Mouse (Mus musculus): ENCODE results near the gene Lpin3.

Lpin3 gene

GRCm38 (mm10) chr2:160934451-160934850, 54.0 kb downstream of the Lpin3 start:
- no peak for DNase-seq

- DNase-seq, result peak; percentile 46 to 56
Observed at GRCm38 (mm10) chr2:160940930-160941709, 60.6 kb downstream of the Lpin3 start.

- no peak for DNase-seq
Observed at GRCm38 (mm10) chr2:160942443-160942842, 62.0 kb downstream of the Lpin3 start.

DNA sequence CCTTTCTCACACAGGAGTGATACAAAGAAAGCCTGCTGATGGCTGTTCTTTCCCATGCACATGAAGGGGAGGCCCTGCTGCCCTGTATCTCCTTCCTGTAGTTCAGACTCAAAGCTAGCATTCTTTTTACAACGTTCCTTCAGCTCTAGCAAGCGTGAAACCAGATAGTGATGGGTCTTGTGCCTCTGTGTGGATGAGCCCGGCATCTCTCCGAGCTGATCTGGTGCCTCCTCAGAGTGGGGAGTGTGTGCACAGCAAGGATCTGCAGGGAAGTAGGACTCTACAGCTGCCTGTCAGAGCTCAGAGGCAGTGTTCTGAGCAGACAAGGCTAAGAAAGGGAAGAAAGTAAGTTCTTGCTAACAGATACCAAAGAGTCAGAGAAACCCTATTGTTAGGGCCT, 71.1 kb downstream of the Lpin3 start:
- no peak for DNase-seq

DNA sequence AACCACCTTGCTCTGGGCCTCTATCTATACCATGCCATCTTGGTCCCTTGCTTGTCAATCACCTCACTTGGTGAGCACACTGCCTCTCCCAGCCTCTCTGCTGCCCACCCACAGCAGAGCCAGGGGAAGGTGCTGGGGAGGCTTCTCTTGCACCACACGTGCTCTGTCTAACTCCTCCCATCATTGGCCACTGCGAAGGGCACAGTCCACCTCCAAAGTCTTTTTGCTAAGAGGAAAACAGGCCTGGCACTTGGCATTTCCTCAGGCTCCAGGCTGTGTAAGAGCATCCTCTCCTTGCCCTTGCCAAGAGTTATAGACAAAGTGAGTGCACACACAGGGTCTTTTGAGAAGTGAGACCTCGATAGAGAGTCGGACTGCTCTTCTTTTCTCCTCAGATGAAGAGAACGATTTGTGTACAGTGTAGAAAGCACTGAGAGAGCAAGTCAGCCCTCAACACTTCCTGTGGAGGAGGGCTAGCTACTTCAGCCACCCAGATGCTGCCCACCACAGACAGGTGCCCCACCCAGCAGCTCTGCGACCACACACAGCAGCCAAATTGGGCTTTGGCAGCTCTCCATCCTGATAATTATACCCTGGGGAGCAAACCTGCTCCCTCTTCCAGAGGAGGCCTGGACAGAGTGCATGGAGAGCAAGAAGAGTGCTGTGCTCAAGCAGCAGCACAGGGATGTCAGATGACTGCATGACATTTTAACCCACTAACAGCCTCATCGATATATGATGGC, 72.8 kb downstream of the Lpin3 start:
- no peak for DNase-seq

DNA sequence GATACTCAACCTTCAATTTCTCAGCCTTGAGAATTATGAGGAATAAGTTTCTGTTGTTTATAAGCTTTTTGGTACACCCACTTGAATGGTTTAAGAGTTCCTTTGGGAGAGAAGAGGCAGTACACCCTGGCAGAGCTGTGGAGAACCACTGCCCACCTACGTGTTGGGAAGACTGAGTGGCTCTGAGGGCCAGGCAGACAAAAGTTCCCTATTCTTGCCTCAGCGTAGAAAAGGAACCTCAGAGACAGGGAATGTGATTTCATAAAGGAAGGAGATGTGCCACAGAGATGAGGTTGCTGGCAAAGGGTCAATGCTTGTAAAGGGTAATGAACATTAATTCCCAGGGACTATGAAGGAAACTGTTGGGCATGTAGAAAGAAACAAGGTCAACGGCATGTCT, 74.1 kb downstream of the Lpin3 start:
- no peak for DNase-seq

DNA sequence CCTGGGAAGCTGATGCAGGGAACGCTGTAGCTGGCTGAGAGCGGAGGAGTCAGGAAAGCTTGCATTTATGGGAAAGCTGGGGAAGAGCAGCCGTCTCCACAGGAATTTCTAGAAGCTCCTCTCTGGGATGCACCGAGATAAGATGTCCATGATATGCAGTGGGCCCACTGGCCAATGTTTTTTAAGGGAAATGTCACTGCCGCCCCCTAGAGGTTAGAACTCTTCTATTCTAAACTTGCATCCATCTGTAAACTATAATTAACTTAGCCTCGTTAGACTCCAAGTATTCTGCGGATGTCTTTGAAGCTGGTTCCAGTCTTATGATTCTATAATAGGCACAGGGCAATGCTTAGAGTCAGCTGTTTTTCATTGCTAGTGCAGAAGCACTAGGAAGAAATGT, 74.9 kb downstream of the Lpin3 start:
- DNase-seq, result peak in 1 of 2 experiments; percentile 54

Data from cerebellum, postnatal 25 days (tissue).